ENCODE assay signal across 9 mouse cellular contexts in genomic region chr10:121423541-121424349, GRCm38 (mm10). TPM values are rescaled to one million over a fixed set of nuclear protein-coding genes. Genes with fewer than 3 reads are reported as not detected.
DNase-seq lines count a peak whose midpoint lies in the region; ATAC-seq lines count a peak whose summit lies in the region.
"Had no signal": no experiment of that assay in that cellular context is flagged by ENCODE, and none has a peak within 500 bp of the region (broad histone marks: within the 10 kb centered on the region; RNA-seq: fewer than 3 reads in every experiment).

No protein-coding gene starts in this region.

- H3K9me3 ChIP-seq in intestine, embryonic 16.5 days (ENCODE audit: control insufficient read depth, low read length), result no peaks in the 10 kb centered on the region

- peak; percentile 30 to 45 for DNase-seq in cerebellum, postnatal 25 days
- no peak for DNase-seq in cerebellum, postnatal 36 days
- DNase-seq in testis, postnatal 14 days (ENCODE audit: low spot score), result peak; percentile 45
- no peak for DNase-seq in testis, postnatal 10 days (ENCODE audit: low spot score)
- no peak for DNase-seq in adrenal gland, postnatal 36 days
- DNase-seq in left cerebral cortex, postnatal 10 days (ENCODE audit: extremely low spot score in 1 of 2, low spot score in 2 of 2), result no peak
- DNase-seq: lung, embryonic 14.5 days had no signal

- no peak for ATAC-seq in intestine, embryonic 16.5 days
- no peak for ATAC-seq in activated CD4-positive, CD25-positive, alpha-beta regulatory T cell, adult 4 months

- H3K4me3 ChIP-seq in intestine, embryonic 16.5 days (ENCODE audit: low read length), result no peak overlapping the region

- intact Hi-C loops in left cerebral cortex, postnatal 10 days (cut with DNase I), result no loop called here

- H3K4me1 ChIP-seq in intestine, embryonic 16.5 days (ENCODE audit: control insufficient read depth, insufficient read depth, low read length), result peaks cover 75% of the 10 kb centered on the region

- peaks cover 4% of the 10 kb centered on the region; the same call in 1 of the 2 replicates for H3K36me3 ChIP-seq in intestine, embryonic 16.5 days (ENCODE audit: control insufficient read depth, insufficient read depth, low read length)

- WGBS in intestine, embryonic 16.5 days, result 76% methylated on average over 16 of the region's 16 CpGs

- H3K27me3 ChIP-seq in intestine, embryonic 16.5 days (replicated peaks; ENCODE audit: control insufficient read depth, insufficient read depth, low read length), result no peaks in the 10 kb centered on the region

- H3K4me2 ChIP-seq in intestine, embryonic 16.5 days (ENCODE audit: low read depth, low read length), result no peak overlapping the region
- H3K4me2 ChIP-seq: lung, embryonic 14.5 days had no signal

- peak overlapping the region; percentile 43 for H3K27ac ChIP-seq in intestine, embryonic 16.5 days (ENCODE audit: low read length)

- 0 out of 2 replicates have a peak overlapping the region, but pooled peaks have one; percentile 19 for H3K9ac ChIP-seq in intestine, embryonic 16.5 days (ENCODE audit: low read depth, low read length)
- H3K9ac ChIP-seq: lung, embryonic 14.5 days had no signal

RNA-seq across cellular contexts. Expression of gene Rassf3, which starts 52.4 kb away (rescaled TPM):
- polyA plus RNA-seq in intestine, embryonic 16.5 days (2015; fragmentation: Nextera tagmentation; extraction: Ambion mirVana), result 15.7 and 22.2 TPM in 2 replicates
- 1 to 10 TPM; 5.7 to 7.0 TPM for polyA plus RNA-seq in activated CD4-positive, CD25-positive, alpha-beta regulatory T cell, adult 4 months (2017; shearing (Covaris generic))
- total RNA-seq in adrenal gland, postnatal 36 days (2021), result 10 to 100 TPM; 37.5 to 38.2 TPM
- 10 to 100 TPM; 24.5 to 31.1 TPM for total RNA-seq in left cerebral cortex, postnatal 10 days (2021)

RNA-seq across cellular contexts. Expression of gene Gns, which starts 58.9 kb away (rescaled TPM):
- polyA plus RNA-seq in intestine, embryonic 16.5 days (2015; fragmentation: Nextera tagmentation; extraction: Ambion mirVana), result 43.3 and 50.4 TPM in 2 replicates
- 1 to 10 TPM; 7.2 to 9.1 TPM for polyA plus RNA-seq in activated CD4-positive, CD25-positive, alpha-beta regulatory T cell, adult 4 months (2017; shearing (Covaris generic))
- 100 to 1,000 TPM; 159 to 213 TPM for total RNA-seq in adrenal gland, postnatal 36 days (2021)
- 10 to 100 TPM; 72.8 to 73.7 TPM for total RNA-seq in left cerebral cortex, postnatal 10 days (2021)

Comparison
In these comparisons a context has a peak if more than half of its experiments do, and no peak if none do; other contexts are left out.
1. DNase-seq: peak in cerebellum, postnatal 25 days (2 of 2) and testis, postnatal 14 days (single experiment); none in cerebellum, postnatal 36 days (0 of 2), testis, postnatal 10 days (single experiment), adrenal gland, postnatal 36 days (0 of 2) and left cerebral cortex, postnatal 10 days (0 of 2).